Mouse (Mus musculus) lung, postnatal 0 days (tissue): ENCODE data around the gene Umad1.
A peak's percentile ranks its signal among the peaks of the same experiment; 100 is the strongest.

ENCODE experiments used
- CTCF ChIP-seq: IDR thresholded peaks from 2 replicates; pipeline ENCODE4 v1.5.1; 2016; ENCODE audit warnings: antibody characterized with exemption, mild to moderate bottlenecking
- EP300 ChIP-seq: IDR thresholded peaks from 2 replicates; pipeline ENCODE4 v1.6.1; 2016; ENCODE audit warnings: antibody characterized with exemption, mild to moderate bottlenecking, control low read depth

- no peak for TF ChIP-seq CTCF
- peak; percentile 67 for TF ChIP-seq EP300
Measured at GRCm38 (mm10) chr6:8409865-8410264, 150.8 kb downstream of the Umad1 start.
